Mouse (Mus musculus): Measurements from ENCODE around the gene Eif2s2. TPM values are rescaled to one million over a fixed set of nuclear protein-coding genes. Genes with fewer than 3 reads are reported as not detected.

The Eif2s2 gene
- total RNA-seq, 2 experiments from 2014 or later = 133 to 138 TPM

GRCm38 (mm10) chr2:154893548-154893947 lies 813 bp upstream of the Eif2s2 start:
- DNase-seq (ENCODE audit: low spot score in 2 of 2) = no peak

- DNase-seq (ENCODE audit: low spot score in 2 of 2) = no peak
Measured at GRCm38 (mm10) chr2:154893045-154893385, 280 bp upstream of the Eif2s2 start.

GRCm38 (mm10) chr2:154891585-154891984 lies 1.1 kb downstream of the Eif2s2 start:
- no peak for DNase-seq (ENCODE audit: low spot score in 2 of 2)

DNA sequence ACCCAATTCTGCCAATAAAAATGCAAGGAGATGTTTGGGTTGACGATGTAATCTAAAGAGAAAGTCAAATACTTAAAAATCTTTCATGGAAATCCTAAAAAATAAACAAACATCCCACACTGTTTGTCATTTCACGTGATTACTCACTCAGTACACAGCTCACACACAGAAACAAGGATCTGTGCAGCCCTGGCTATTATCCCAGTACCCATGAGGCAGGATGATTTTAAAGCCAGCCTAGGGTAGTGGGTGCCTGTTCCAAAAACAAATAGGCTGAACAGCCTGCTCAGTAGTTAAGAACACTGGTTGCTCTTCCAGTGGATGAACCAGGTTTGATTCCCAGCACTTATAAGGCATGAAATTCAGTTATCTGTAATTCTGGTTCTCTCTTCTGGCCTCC lies 16.1 kb downstream of the Eif2s2 start:
- no peak for DNase-seq (ENCODE audit: low spot score in 2 of 2)

GRCm38 (mm10) chr2:154869954-154870641 lies 22.6 kb downstream of the Eif2s2 start:
- DNase-seq (ENCODE audit: low spot score in 2 of 2) = no peak

DNA sequence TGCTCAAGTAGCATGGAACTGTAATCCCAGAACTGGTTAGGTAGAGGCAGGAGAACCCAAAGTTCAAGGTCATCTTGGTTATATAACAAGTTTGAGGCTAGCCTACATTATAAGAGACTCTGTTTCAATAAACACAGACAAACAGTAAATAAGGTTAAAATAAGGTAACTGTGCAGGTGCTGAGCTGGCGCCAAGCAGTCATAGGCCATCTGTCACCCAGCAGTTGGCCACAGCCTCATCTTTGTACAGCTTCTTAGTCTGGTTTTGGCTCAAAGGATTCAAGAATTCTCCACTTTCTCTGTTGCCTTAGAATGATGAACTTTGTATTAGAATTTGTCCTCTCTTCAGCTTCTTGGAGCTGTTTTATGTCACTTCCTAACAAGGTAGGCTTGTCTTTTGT lies 24.6 kb downstream of the Eif2s2 start:
- no peak for DNase-seq (ENCODE audit: low spot score in 2 of 2)

DNA sequence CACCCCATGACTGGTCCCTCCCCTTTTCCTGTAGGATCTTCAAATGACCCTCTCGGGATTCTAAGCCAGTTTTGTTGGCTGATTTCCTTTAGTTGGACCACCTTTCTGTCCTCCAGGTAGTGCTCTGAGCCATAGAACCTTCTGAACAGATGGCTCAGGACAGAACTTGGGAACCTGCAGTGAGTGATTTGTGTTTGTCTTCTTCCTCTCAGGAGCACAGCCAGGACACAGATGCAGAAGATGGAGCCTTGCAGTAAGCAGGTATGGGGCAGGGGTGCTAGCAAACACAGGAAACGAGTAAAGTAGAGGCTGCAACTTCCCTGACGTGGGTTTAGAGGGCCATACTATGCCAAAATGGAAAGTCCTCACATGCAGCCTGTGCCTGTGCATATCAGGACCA lies 27.0 kb downstream of the Eif2s2 start:
- no peak for DNase-seq (ENCODE audit: low spot score in 2 of 2)

DNA sequence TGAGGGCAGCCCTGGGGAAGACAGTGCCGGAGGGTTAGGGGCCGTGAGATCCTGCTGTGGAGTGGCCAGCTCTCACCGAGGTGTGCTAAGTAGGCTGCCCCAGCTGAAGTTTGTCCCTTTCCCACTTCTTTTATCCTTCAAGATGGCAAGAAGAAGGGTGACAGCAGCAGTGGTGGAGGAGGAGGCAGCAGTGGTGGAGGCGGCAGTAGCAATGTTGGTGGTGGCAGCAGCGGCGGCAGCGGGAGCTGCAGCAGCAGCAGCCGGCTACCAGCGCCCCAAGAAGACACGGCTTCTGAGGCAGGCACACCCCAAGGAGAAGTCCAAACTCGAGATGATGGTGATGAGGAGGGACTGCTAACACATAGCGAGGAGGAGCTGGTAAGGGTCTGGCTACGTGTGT lies 29.1 kb downstream of the Eif2s2 start:
- no peak for DNase-seq (ENCODE audit: low spot score in 2 of 2)

DNA sequence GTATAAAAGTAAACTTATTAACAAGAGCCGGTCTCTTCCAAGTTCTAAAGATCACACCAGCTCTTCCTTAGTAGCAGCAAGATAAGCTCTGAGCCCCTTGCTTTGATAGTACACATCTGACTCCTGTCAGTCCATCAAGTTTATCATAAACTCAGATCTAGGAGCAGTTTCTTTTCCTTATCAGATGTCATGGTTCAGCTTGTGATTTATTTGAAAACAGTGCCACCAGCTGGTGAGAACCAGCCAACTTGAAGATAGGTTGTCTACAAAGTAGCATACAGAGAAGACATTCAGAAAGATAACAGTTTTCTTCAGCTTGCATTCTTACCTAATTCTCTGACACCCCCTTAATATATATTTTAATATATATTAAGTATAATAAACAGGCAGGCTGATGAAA lies 37.4 kb downstream of the Eif2s2 start:
- DNase-seq (ENCODE audit: low spot score in 2 of 2) = no peak

DNA sequence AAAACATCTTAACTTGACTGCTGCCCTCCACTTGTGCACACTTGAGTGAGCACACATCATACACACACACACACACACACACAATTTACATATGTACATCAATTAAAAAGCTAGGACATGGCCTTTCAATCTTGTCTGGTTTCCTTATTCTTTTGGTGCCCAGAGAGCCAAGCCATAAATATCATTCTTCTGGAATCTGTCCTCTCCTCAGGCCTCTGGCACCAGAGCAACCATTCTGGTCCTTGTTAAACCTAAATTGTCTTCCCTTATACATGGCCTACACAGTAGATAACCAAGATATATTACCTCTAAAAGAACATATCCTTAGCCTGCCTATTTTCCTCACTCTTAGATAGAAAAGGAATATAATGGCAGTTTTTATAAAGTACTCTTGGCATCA lies 44.6 kb downstream of the Eif2s2 start:
- DNase-seq (ENCODE audit: low spot score in 2 of 2) = no peak

GRCm38 (mm10) chr2:154836537-154836936 lies 56.2 kb downstream of the Eif2s2 start:
- no peak for DNase-seq (ENCODE audit: low spot score in 2 of 2)

DNA sequence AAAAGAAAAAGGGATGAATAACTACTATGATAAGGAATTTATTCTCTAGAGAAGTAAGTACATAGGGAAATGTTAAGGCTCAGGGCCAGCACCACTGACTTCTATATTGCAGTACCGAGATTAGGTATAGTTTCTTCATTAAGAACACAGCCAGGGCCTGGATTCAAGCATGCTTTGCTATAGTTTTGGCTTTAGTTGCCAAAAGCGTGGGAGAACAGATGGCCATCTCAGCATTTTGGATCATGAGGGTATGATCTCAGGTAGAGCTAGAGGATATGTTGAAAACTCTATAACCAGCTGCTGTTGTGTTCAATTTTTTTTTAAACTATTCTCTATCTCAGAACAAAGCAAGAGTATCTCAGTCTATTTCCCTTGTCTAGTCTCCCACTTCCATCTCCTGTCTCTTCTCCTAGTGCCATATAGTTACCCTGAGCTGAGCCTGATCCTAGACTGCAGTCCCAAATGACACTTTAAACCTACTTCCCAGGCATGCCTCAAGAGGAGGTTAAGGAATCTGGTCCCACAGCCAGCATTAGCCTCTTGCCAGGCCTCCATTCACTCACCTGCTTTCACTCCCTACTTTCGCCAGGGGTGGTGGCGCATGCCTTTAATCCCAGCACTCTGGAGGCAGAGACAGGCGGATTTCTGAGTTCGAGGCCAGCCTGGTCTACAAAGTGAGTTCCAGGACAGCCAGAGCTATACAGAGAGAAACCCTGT lies 58.4 kb downstream of the Eif2s2 start:
- no peak for DNase-seq (ENCODE audit: low spot score in 2 of 2)

DNA sequence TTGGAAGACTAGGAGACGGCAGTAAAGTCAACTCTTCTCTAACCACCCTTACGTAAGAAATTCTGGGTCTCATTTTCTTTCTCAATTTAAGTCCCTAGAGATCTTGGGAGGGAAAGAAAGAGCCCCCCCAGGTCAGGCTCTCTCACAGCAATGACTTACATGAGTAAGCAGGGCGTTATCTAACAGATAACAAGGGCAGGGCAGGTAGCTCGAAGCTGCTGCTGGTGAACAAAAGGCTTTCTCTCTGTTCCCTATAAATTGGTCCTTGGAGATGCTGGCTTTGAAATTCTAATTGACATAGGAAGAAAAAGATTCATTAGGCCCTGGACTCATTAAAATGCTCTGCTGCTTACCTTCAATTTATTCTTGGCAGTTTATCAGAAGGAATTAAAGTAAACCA lies 60.3 kb downstream of the Eif2s2 start:
- no peak for DNase-seq (ENCODE audit: low spot score in 2 of 2)

GRCm38 (mm10) chr2:154827521-154827920 lies 65.2 kb downstream of the Eif2s2 start:
- no peak for DNase-seq (ENCODE audit: low spot score in 2 of 2)

- no peak for DNase-seq (ENCODE audit: low spot score in 2 of 2)
Measured at GRCm38 (mm10) chr2:154826054-154826538, 66.6 kb downstream of the Eif2s2 start.

Other genes with a start within 250 kb of the Eif2s2 start
- gene Chmp4b, start 241.2 kb downstream of the Eif2s2 start, total RNA-seq (2021) = 100 to 1,000 TPM; 214 to 228 TPM
- gene Gm14214, start 122.9 kb downstream of the Eif2s2 start, total RNA-seq (2021) = not detected
- 100 to 1,000 TPM; 216 to 223 TPM for gene Raly, start 101.8 kb downstream of the Eif2s2 start, total RNA-seq (2021)
- gene a, start 101.5 kb downstream of the Eif2s2 start, total RNA-seq (2021) = not detected
- 10 to 100 TPM; 65.4 to 96.0 TPM for gene Gm14226, start 125.3 kb upstream of the Eif2s2 start, total RNA-seq (2021)
- 10 to 100 TPM; 75.1 to 88.2 TPM for gene Ahcy, start 181.6 kb upstream of the Eif2s2 start, total RNA-seq (2021)
- gene Itch, start 240.6 kb upstream of the Eif2s2 start, total RNA-seq (2021) = 10 to 100 TPM; 51.8 to 52.8 TPM